Mouse (Mus musculus) hindbrain, postnatal 0 days (tissue): Measurements from ENCODE around the gene Atp6v1g1. TPM values are rescaled to one million over a fixed set of nuclear protein-coding genes. Genes with fewer than 3 reads are reported as not detected.

Experiments used
- ATAC-seq: fragments of 200-750 bp; cut with Nextera tagmentation; 2 replicates; pipeline ENCODE4 v1.8.0; 2017; ENCODE audit warnings: mild to moderate bottlenecking, moderate TSS enrichment, moderate library complexity
- DNase-seq: peaks from one replicate; pipeline ENCODE4 v3.0.0-alpha.2; 2015; ENCODE audit warnings: low spot score
- H3K27ac ChIP-seq: fragments of 300-500 bp; sonication (generic); 2 replicates; pipeline ENCODE4 v1.5.1; 2014; ENCODE audit warnings: mild to moderate bottlenecking
- H3K27me3 ChIP-seq: fragments of 300-500 bp; sonication (generic); 2 replicates; pipeline ENCODE4 v1.6.1; 2014; ENCODE audit warnings: low read length, mixed read lengths; ENCODE audit not compliant: insufficient read depth
- H3K36me3 ChIP-seq: fragments of 300-500 bp; sonication (generic); 2 replicates; pipeline ENCODE4 v1.6.1; 2014; ENCODE audit warnings: low read length, mixed read lengths; ENCODE audit not compliant: insufficient read depth
- H3K4me1 ChIP-seq: fragments of 300-500 bp; sonication (generic); 2 replicates; pipeline ENCODE4 v1.6.1; 2014; ENCODE audit warnings: antibody characterized with exemption, low read length, mixed read lengths; ENCODE audit not compliant: insufficient read depth
- H3K4me2 ChIP-seq: fragments of 300-500 bp; sonication (generic); 2 replicates; pipeline ENCODE4 v1.6.1; 2014; ENCODE audit warnings: low read depth, mild to moderate bottlenecking, low read length, moderate library complexity, mixed read lengths
- H3K4me3 ChIP-seq: fragments of 300-500 bp; sonication (generic); 2 replicates; pipeline ENCODE4 v1.5.1; 2014; ENCODE audit warnings: low read length
- H3K9ac ChIP-seq: fragments of 300-500 bp; sonication (generic); replicated peaks from 2 replicates; pipeline ENCODE4 v1.6.1; 2014; ENCODE audit warnings: mild to moderate bottlenecking, low read length, moderate library complexity, mixed read lengths
- H3K9me3 ChIP-seq: fragments of 300-500 bp; sonication (generic); 2 replicates; pipeline ENCODE4 v1.6.1; 2016; ENCODE audit warnings: low read length, mixed read lengths
- CTCF ChIP-seq: IDR thresholded peaks from 2 replicates; pipeline ENCODE4 v1.5.1; 2016; ENCODE audit warnings: antibody characterized with exemption, control low read depth, low read depth
- WGBS: fragments of 180-500 bp; shearing (Covaris S2); extraction: QIAGEN DNeasy Blood & Tissue Kit; methylation state at CpG from one replicate; pipeline ENCODE4 v1.1.7; 2014; 5-methylcytosine and 5-hydroxymethylcytosine counted together
- polyA plus RNA-seq: library from polyadenylated mRNA; unstranded; fragments of >200 nt; fragmentation: Nextera tagmentation; extraction: Ambion mirVana; gene quantifications from 2 replicates; pipeline ENCODE4 v1.2.1, GENCODE M21; 2015
- total RNA-seq: library from RNA; depleted of rRNA; stranded (reverse); fragments of >200 nt; gene quantifications from 2 replicates; pipeline ENCODE4 v1.2.3, GENCODE M21; 2014

Atp6v1g1 gene
- total and polyA plus RNA-seq, 2 experiments from 2014 or later: 125 to 357 TPM

- Histone ChIP-seq H3K4me1 (no peaks in the 10 kb centered on the region), H3K9me3 (no peaks in the 10 kb centered on the region), H3K9ac (no peak overlapping the region), H3K4me2 (no peak overlapping the region), H3K36me3 (no peaks in the 10 kb centered on the region), H3K4me3 (no peak overlapping the region), H3K27me3 (no peaks in the 10 kb centered on the region), H3K27ac (no peak overlapping the region)
- no peak for TF ChIP-seq CTCF
- DNase-seq (no peak), ATAC-seq (0 out of 2 replicates have a peak, but pooled peaks have one; percentile 35)
- WGBS: 70% methylated on average over 8 of the region's 8 CpGs
Measured at GRCm38 (mm10) chr4:63525514-63525913, 19.1 kb upstream of the Atp6v1g1 start.

- Histone ChIP-seq H3K9me3 (no peaks in the 10 kb centered on the region), H3K4me2 (no peak overlapping the region), H3K9ac (no peak overlapping the region), H3K4me3 (no peak overlapping the region), H3K27ac (no peak overlapping the region), H3K4me1 (no peaks in the 10 kb centered on the region), H3K27me3 (no peaks in the 10 kb centered on the region), H3K36me3 (no peaks in the 10 kb centered on the region)
- no peak for ATAC-seq
- WGBS: 57% methylated on average over 6 of the region's 6 CpGs
- DNase-seq: peak; percentile 29
- no peak for TF ChIP-seq CTCF
Measured at GRCm38 (mm10) chr4:63528946-63529345, 15.6 kb upstream of the Atp6v1g1 start.

- DNase-seq (no peak), ATAC-seq (no peak)
- H3K4me2 ChIP-seq: no peak overlapping the region
- no peak overlapping the region for H3K9ac ChIP-seq
- H3K27me3 ChIP-seq: no peaks in the 10 kb centered on the region
- H3K4me1 ChIP-seq: no peaks in the 10 kb centered on the region
- WGBS: 76% methylated on average over 7 of the region's 7 CpGs
- no peak for TF ChIP-seq CTCF
- no peaks in the 10 kb centered on the region for H3K36me3 ChIP-seq
- no peak overlapping the region for H3K4me3 ChIP-seq
- no peak overlapping the region for H3K27ac ChIP-seq
- H3K9me3 ChIP-seq: no peaks in the 10 kb centered on the region
Measured at GRCm38 (mm10) chr4:63530409-63530808, 14.2 kb upstream of the Atp6v1g1 start.

GRCm38 (mm10) chr4:63537602-63538001 lies 7.0 kb upstream of the Atp6v1g1 start:
- WGBS: 72% methylated on average over 4 of the region's 4 CpGs
- DNase-seq (peak; percentile 42), ATAC-seq (peak; percentile 61; the same call in 1 of the 2 replicates)
- H3K4me3 ChIP-seq: no peak overlapping the region
- H3K27me3 ChIP-seq: no peaks in the 10 kb centered on the region
- no peak overlapping the region for H3K9ac ChIP-seq
- no peak overlapping the region for H3K27ac ChIP-seq
- no peaks in the 10 kb centered on the region for H3K9me3 ChIP-seq
- no peaks in the 10 kb centered on the region for H3K36me3 ChIP-seq
- H3K4me1 ChIP-seq: no peaks in the 10 kb centered on the region
- TF ChIP-seq CTCF: no peak
- H3K4me2 ChIP-seq: no peak overlapping the region

DNA sequence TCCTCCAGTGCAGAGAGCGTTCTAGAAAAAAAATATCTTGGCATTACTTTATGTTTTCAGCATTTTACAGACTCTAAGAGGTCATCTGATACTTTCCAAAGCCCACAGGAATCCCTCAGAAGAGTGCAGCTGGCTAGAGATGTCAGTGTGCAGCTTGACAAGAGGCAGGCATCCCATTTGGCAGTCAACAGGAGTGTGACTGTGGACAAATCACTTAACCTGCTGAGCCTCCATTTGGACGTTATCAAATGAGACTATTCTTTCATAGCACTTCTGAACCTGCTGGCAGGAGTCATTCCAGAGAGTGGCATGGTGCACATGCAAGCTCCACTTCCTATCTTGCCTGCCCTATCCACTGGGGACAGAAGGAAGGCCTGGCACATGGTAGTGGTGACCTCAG lies 2.4 kb upstream of the Atp6v1g1 start:
- ATAC-seq (no peak), DNase-seq (no peak)
- H3K27ac ChIP-seq: no peak overlapping the region
- H3K4me3 ChIP-seq: no peak overlapping the region
- H3K9ac ChIP-seq: no peak overlapping the region
- no peak overlapping the region for H3K4me2 ChIP-seq
- 65% methylated on average over 2 of the region's 2 CpGs for WGBS
- H3K4me1 ChIP-seq: peaks cover 7% of the 10 kb centered on the region
- H3K36me3 ChIP-seq: no peaks in the 10 kb centered on the region
- no peaks in the 10 kb centered on the region for H3K27me3 ChIP-seq
- TF ChIP-seq CTCF: no peak
- no peaks in the 10 kb centered on the region for H3K9me3 ChIP-seq

DNA sequence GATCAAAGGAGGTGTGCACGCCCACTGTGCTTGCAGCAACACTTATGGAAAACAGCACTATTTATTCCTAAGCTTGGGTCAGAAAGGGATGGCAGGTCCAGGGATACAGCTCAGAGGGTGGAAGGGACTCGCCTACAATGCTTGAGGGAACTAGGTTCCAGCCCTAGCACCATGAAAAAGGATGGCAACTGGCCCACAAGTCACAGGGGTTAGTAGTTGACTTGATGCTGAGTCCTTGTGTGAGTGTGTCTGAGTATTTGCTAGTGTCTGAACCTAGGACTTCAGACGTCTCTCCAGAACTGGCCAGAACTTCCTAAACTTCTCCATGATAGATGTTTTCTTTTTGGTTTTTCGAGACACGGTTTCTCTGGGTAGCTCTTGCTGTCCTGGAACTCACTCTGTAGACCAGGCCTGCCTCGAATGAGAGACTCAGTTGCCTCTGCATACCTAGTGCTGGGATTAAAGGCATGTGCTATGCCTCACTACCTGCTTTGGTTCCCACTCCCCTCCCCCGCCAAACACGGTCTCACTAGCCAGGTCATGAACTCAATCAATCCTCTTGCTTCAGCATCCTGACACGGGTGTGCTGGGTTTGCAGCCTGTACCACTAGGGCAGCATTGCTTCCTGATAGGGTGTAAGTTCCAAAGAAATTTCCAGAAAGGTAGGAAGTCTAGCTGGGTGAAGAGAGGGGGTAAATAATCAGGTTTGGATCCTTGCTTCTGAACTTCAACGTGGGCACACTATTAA lies 652 bp upstream of the Atp6v1g1 start:
- TF ChIP-seq CTCF: peak; percentile 28; the same call in 1 of the 2 replicates
- peaks cover 7% of the 10 kb centered on the region for H3K4me1 ChIP-seq
- H3K27me3 ChIP-seq: no peaks in the 10 kb centered on the region
- H3K4me3 ChIP-seq: peak overlapping the region; percentile 82
- H3K9me3 ChIP-seq: no peaks in the 10 kb centered on the region
- ATAC-seq (peak; percentile 71; the same call in 1 of the 2 replicates), DNase-seq (no peak)
- no peak overlapping the region for H3K9ac ChIP-seq
- peak overlapping the region; percentile 86; the same call in 1 of the 2 replicates for H3K27ac ChIP-seq
- H3K4me2 ChIP-seq: peak overlapping the region; percentile 70
- H3K36me3 ChIP-seq: peaks cover 5% of the 10 kb centered on the region; the same call in 1 of the 2 replicates
- 59% methylated on average over 10 of the region's 10 CpGs for WGBS
